Mouse (Mus musculus) stomach, postnatal 0 days (tissue): ENCODE data around the gene Pgs1. TPM values are rescaled to one million over a fixed set of nuclear protein-coding genes. Genes with fewer than 3 reads are reported as not detected.
A peak's percentile ranks its signal among the peaks of the same experiment; 100 is the strongest.

Experiments used
- ATAC-seq: fragments of 200-750 bp; cut with Nextera tagmentation; 2 replicates; pipeline ENCODE4 v1.8.0; 2017; ENCODE audit not compliant: low FRiP score, low TSS enrichment
- DNase-seq: peaks from one replicate; pipeline ENCODE4 v3.0.0-alpha.2; 2016; ENCODE audit warnings: low spot score
- H3K27ac ChIP-seq: fragments of 300-500 bp; sonication (generic); replicated peaks from 2 replicates; pipeline ENCODE4 v1.5.1; 2014; ENCODE audit warnings: mild to moderate bottlenecking, control low read depth
- H3K27me3 ChIP-seq: fragments of 300-500 bp; sonication (generic); 2 replicates; pipeline ENCODE4 v1.6.1; 2014; ENCODE audit warnings: low read length; ENCODE audit not compliant: control insufficient read depth, insufficient read depth
- H3K36me3 ChIP-seq: fragments of 300-500 bp; sonication (generic); 2 replicates; pipeline ENCODE4 v1.6.1; 2014; ENCODE audit warnings: low read length, mixed read lengths; ENCODE audit not compliant: control insufficient read depth, insufficient read depth
- H3K4me1 ChIP-seq: fragments of 300-500 bp; sonication (generic); replicated peaks from 2 replicates; pipeline ENCODE4 v1.6.1; 2014; ENCODE audit warnings: antibody characterized with exemption; ENCODE audit not compliant: control insufficient read depth, insufficient read depth
- H3K4me2 ChIP-seq: fragments of 300-500 bp; sonication (generic); replicated peaks from 2 replicates; pipeline ENCODE4 v1.6.1; 2014; ENCODE audit warnings: low read depth, mild to moderate bottlenecking, control low read depth, moderate library complexity
- H3K4me3 ChIP-seq: fragments of 300-500 bp; sonication (generic); 2 replicates; pipeline ENCODE4 v1.5.1; 2014; ENCODE audit warnings: low read depth, low read length, control low read depth
- H3K9ac ChIP-seq: fragments of 300-500 bp; sonication (generic); 2 replicates; pipeline ENCODE4 v1.6.1; 2014; ENCODE audit warnings: mild to moderate bottlenecking, low read length, control low read depth, mixed read lengths
- H3K9me3 ChIP-seq: fragments of 300-500 bp; sonication (generic); 2 replicates; pipeline ENCODE4 v1.6.1; 2016; ENCODE audit warnings: low read length; ENCODE audit not compliant: control insufficient read depth
- CTCF ChIP-seq: IDR thresholded peaks from 2 replicates; pipeline ENCODE4 v1.5.1; 2016; ENCODE audit warnings: antibody characterized with exemption, low read depth, mild to moderate bottlenecking, moderate library complexity
- EP300 ChIP-seq: optimal IDR thresholded peaks from 2 replicates; pipeline ENCODE3; 2016; ENCODE audit warnings: antibody characterized with exemption
- WGBS: fragments of 180-500 bp; shearing (Covaris S2); extraction: QIAGEN DNeasy Blood & Tissue Kit; methylation state at CpG from one replicate; pipeline ENCODE4 v1.1.7; 2014; 5-methylcytosine and 5-hydroxymethylcytosine counted together
- polyA plus RNA-seq: library from polyadenylated mRNA; unstranded; fragments of >200 nt; fragmentation: Nextera tagmentation; extraction: Ambion mirVana; gene quantifications from 2 replicates; pipeline ENCODE4 v1.2.1, GENCODE M21; 2015

Pgs1 gene
- polyA plus RNA-seq, 1 experiment from 2014 or later = 28.7 TPM

DNA sequence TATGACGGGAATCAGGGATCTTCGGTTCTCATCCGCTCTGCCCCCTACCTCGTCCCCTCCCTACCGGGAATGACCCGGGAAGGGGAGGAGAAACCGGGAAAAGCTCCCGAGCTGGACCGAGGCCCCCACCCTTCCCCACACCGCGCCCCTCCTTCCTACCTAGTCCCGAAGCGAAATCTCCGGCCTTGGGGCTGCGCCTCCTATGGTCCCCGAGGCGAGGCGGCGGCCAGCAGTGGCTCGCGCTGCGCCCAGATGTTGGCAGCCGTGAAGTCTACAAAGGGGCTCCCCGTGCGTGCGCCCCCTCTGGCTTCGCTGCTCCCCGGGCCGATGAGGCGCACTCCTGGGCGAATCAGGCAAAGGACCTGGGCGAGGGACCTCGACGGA, 17.4 kb upstream of the Pgs1 start:
- peaks cover 13% of the 10 kb centered on the region for H3K4me1 ChIP-seq
- peak overlapping the region; percentile 99 for H3K27ac ChIP-seq
- DNase-seq (no peak), ATAC-seq (peak; percentile 50)
- WGBS = under 1% methylated on average over 34 of the region's 34 CpGs
- H3K9ac ChIP-seq = peak overlapping the region; percentile 95
- peak overlapping the region; percentile 93 for H3K4me2 ChIP-seq
- peak; percentile 62 for TF ChIP-seq CTCF
- TF ChIP-seq EP300 = no peak
- peaks cover 8% of the 10 kb centered on the region for H3K36me3 ChIP-seq
- H3K9me3 ChIP-seq = no peaks in the 10 kb centered on the region
- H3K4me3 ChIP-seq = peak overlapping the region; percentile 79
- H3K27me3 ChIP-seq = no peaks in the 10 kb centered on the region

DNA sequence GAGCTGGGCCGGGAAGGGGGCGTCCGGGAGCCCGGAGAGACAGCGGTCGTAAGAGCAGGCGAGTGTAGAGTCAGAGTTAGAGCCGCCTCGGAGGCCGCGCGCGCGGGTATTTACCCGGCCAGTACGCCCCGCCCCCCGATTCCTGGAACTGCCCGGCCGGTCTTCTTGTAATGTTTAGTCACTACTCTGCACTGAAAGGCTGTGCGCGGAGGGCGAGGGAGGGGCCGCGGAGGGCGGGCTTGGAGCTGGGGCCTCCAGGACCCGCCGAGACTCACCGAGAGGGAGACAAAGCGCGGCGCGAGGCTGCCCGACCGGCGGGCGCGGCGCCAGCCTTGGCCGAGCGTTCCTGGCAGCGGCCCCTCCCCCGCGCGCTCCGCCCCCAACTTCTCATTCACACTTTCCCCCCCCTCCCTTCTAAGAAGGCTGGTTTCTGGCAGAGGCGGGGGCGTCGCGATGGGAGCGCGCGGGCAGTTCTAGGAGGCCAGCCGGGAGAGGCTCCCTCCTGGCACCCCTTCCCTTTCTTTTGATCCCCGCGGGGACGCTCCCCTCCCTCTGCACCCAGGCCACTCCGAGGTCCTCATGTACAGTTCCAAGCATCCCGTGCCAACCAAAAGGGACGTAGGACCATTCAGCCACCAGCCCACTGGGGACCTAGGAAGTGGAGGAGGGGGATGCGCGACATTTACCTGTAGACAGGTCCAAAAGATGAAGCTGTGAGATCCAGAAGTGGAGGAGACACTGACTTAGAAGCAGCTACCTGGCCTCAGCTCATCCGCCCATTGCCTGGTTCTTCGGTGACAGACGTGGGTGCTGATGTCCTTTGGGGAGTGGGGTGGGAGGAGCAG, 16.8 kb upstream of the Pgs1 start:
- H3K4me1 ChIP-seq = peaks cover 13% of the 10 kb centered on the region
- peak overlapping the region; percentile 79 for H3K4me3 ChIP-seq
- WGBS = under 1% methylated on average over 55 of the region's 65 CpGs

DNA sequence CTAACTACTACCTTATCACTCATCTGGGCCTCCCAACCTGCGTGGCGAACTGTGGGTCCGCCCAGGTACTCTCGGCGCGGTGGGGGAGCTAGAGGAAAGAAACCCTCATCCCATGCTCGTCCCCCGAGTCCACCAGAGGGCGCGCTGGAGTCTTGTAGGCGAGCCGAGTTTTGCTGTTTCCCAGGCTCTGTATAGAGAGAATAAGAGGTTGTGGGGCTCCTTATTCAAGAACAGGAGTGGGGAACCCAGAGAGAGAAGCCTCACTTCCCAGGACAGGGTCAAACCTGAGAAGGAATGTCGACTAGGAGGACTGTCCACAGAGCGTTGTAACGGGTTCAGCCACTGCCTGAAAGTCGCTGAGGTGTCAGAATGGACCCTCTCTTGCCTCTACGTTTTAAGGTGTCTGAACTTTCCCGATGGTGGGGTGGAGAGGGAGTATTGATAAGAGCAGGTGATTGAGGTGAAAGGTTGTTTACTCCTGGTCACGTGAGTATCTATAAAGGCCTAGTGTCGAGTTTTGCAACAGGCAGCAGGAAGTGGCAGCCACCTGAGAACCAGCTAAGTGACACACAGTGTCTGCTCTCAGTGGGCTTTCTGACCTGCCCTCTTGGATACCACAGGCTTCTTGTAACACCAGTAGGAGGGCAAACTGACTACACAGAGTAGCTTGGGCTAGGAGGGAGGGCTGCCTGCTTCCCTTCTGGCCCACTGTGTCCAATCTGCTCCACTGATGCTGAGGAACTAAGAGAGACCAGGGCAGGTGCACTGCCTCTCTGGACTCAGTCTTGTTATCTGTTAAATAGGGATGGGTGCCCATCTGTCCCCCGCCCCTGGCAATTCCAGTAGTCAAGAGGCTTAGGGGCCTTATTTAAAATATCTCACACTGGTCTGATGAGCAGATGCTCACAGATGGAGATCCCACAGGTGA, 15.9 kb upstream of the Pgs1 start, which contains the start of gene Socs3:
Gene Socs3 (minus strand): TSS at position 103 of the 928 bp plus-strand sequence.
- no peaks in the 10 kb centered on the region for H3K9me3 ChIP-seq
- peak within 1 kb of the TSS; percentile 99 for H3K27ac ChIP-seq
- TF ChIP-seq EP300 (no peak), CTCF (peak; percentile 97)
- H3K36me3 ChIP-seq = peaks cover 5% of the 10 kb centered on the region; the same call in 1 of the 2 replicates
- peak within 1 kb of the TSS; percentile 95 for H3K9ac ChIP-seq
- H3K4me2 ChIP-seq = peak within 1 kb of the TSS; percentile 93
- ATAC-seq = peak; percentile 58
- H3K4me1 ChIP-seq = peaks cover 13% of the 10 kb centered on the region
- 14% methylated on average over 21 of the region's 21 CpGs for WGBS
- peak; percentile 98 for DNase-seq
- no peaks in the 10 kb centered on the region for H3K27me3 ChIP-seq
- H3K4me3 ChIP-seq = peak within 1 kb of the TSS; percentile 79

More for the DNA sequence above, 16.8 kb upstream of the Pgs1 start:
- DNase-seq = peak; percentile 100
- Histone ChIP-seq H3K9me3 (no peaks in the 10 kb centered on the region), H3K4me2 (peak overlapping the region; percentile 93), H3K9ac (peak overlapping the region; percentile 95), H3K36me3 (peaks cover 8% of the 10 kb centered on the region), H3K27me3 (no peaks in the 10 kb centered on the region), H3K27ac (peak overlapping the region; percentile 99)
- no peak for TF ChIP-seq EP300
- TF ChIP-seq CTCF = no peak
- ATAC-seq = peak; percentile 95

GRCm38 (mm10) chr11:117971100-117971499, 15.0 kb upstream of the Pgs1 start:
- H3K4me1 ChIP-seq = peaks cover 13% of the 10 kb centered on the region

GRCm38 (mm10) chr11:117971646-117972242, 14.3 kb upstream of the Pgs1 start:
- no peak for DNase-seq
- 0 out of 2 replicates have a peak, but pooled peaks cover 5% of the 10 kb centered on the region for H3K36me3 ChIP-seq
- H3K27me3 ChIP-seq = no peaks in the 10 kb centered on the region
- WGBS = 48% methylated on average over 2 of the region's 2 CpGs
- 0 out of 2 replicates have a peak, but pooled peaks cover 8% of the 10 kb centered on the region for H3K4me1 ChIP-seq
- TF ChIP-seq EP300 = no peak
- TF ChIP-seq CTCF = no peak
- H3K4me3 ChIP-seq = no peak overlapping the region
- H3K4me2 ChIP-seq = no peak overlapping the region
- ATAC-seq = no peak
- H3K27ac ChIP-seq = no peak overlapping the region; the same call in 1 of the 2 replicates
- no peak overlapping the region for H3K9ac ChIP-seq
- H3K9me3 ChIP-seq = no peaks in the 10 kb centered on the region

More at GRCm38 (mm10) chr11:117971100-117971499, 15.0 kb upstream of the Pgs1 start:
- H3K36me3 ChIP-seq = peaks cover 5% of the 10 kb centered on the region; the same call in 1 of the 2 replicates
- DNase-seq (no peak), ATAC-seq (no peak)
- H3K27me3 ChIP-seq = no peaks in the 10 kb centered on the region
- 89% methylated on average over 5 of the region's 6 CpGs for WGBS
- no peak overlapping the region for H3K9ac ChIP-seq
- TF ChIP-seq CTCF (no peak), EP300 (no peak)
- no peaks in the 10 kb centered on the region for H3K9me3 ChIP-seq
- no peak overlapping the region for H3K4me2 ChIP-seq
- H3K4me3 ChIP-seq = no peak overlapping the region
- no peak overlapping the region for H3K27ac ChIP-seq
